Mouse (Mus musculus) stomach, embryonic 15.5 days (tissue): Measurements from ENCODE around the gene Grb14. TPM values are rescaled to one million over a fixed set of nuclear protein-coding genes. Genes with fewer than 3 reads are reported as not detected.

Experiments
- ATAC-seq: fragments of 200-750 bp; cut with Nextera tagmentation; 2 replicates; pipeline ENCODE4 v1.8.0; 2017; ENCODE audit warnings: low read depth, moderate number of reproducible peaks, moderate TSS enrichment; ENCODE audit not compliant: insufficient read depth, low FRiP score
- H3K27ac ChIP-seq: fragments of 300-500 bp; sonication (generic); 2 replicates; pipeline ENCODE4 v1.5.1; 2015; ENCODE audit warnings: mild to moderate bottlenecking, inconsistent platforms
- H3K27me3 ChIP-seq: fragments of 300-500 bp; sonication (generic); replicated peaks from 2 replicates; pipeline ENCODE4 v1.6.1; 2015; ENCODE audit warnings: inconsistent platforms
- H3K36me3 ChIP-seq: fragments of 300-500 bp; sonication (generic); 2 replicates; pipeline ENCODE4 v1.6.1; 2015; ENCODE audit warnings: inconsistent platforms
- H3K4me1 ChIP-seq: fragments of 300-500 bp; sonication (generic); 2 replicates; pipeline ENCODE4 v1.6.1; 2015; ENCODE audit warnings: inconsistent platforms
- H3K4me2 ChIP-seq: fragments of 300-500 bp; sonication (generic); 2 replicates; pipeline ENCODE4 v1.6.1; 2015; ENCODE audit warnings: mild to moderate bottlenecking, inconsistent platforms
- H3K4me3 ChIP-seq: fragments of 300-500 bp; sonication (generic); replicated peaks from 2 replicates; pipeline ENCODE4 v1.5.1; 2015; ENCODE audit warnings: inconsistent platforms
- H3K9ac ChIP-seq: fragments of 300-500 bp; sonication (generic); 2 replicates; pipeline ENCODE4 v1.6.1; 2015; ENCODE audit warnings: inconsistent platforms
- H3K9me3 ChIP-seq: fragments of 300-500 bp; sonication (generic); 2 replicates; pipeline ENCODE4 v1.6.1; 2016; ENCODE audit warnings: inconsistent platforms
- WGBS: fragments of 180-500 bp; shearing (Covaris S2); methylation state at CpG from one replicate; pipeline ENCODE4 v1.1.7; 2015; 5-methylcytosine and 5-hydroxymethylcytosine counted together
- polyA plus RNA-seq: library from polyadenylated mRNA; unstranded; fragments of >200 nt; fragmentation: Nextera tagmentation; extraction: Ambion mirVana; gene quantifications from 2 replicates; pipeline ENCODE4 v1.2.1, GENCODE M21; 2015

The Grb14 gene
- polyA plus RNA-seq, 1 experiment from 2014 or later, result 17.1 TPM

- Histone ChIP-seq H3K4me2 (no peak overlapping the region), H3K36me3 (no peaks in the 10 kb centered on the region), H3K4me3 (no peak overlapping the region), H3K9ac (no peak overlapping the region), H3K9me3 (no peaks in the 10 kb centered on the region), H3K27me3 (no peaks in the 10 kb centered on the region), H3K4me1 (no peaks in the 10 kb centered on the region), H3K27ac (no peak overlapping the region)
- no peak for ATAC-seq
- 82% methylated on average over 3 of the region's 3 CpGs for WGBS
Measured at GRCm38 (mm10) chr2:65014552-65014951, 10.2 kb downstream of the Grb14 start.

DNA sequence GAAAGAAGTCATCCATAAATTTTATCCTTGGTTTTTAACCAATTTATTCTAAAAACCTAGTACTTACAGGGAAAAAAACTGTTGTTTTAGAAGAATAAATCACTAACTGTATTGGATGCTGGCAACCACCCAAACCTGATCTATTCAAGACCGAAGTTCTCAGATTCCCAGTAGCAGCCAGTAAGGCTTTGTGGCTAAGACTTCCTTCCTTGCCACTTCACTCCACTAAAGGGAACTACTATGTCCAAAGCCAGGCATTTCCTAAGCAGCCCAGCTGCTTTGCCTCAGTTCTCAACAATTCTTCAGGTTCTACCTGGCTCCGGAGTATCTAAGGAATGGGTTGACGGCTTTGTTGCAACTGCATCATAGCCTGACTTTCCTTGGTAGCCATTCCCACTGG lies 14.7 kb downstream of the Grb14 start:
- no peaks in the 10 kb centered on the region for H3K4me1 ChIP-seq
- no peak for ATAC-seq
- no peaks in the 10 kb centered on the region for H3K27me3 ChIP-seq
- no peak overlapping the region for H3K4me2 ChIP-seq
- no peak overlapping the region for H3K4me3 ChIP-seq
- no peak overlapping the region for H3K27ac ChIP-seq
- no peaks in the 10 kb centered on the region for H3K9me3 ChIP-seq
- H3K36me3 ChIP-seq, result no peaks in the 10 kb centered on the region
- 73% methylated on average over 3 of the region's 3 CpGs for WGBS
- H3K9ac ChIP-seq, result no peak overlapping the region

- Histone ChIP-seq H3K4me1 (no peaks in the 10 kb centered on the region), H3K4me2 (no peak overlapping the region), H3K27ac (no peak overlapping the region), H3K4me3 (no peak overlapping the region), H3K9ac (no peak overlapping the region), H3K9me3 (no peaks in the 10 kb centered on the region), H3K27me3 (no peaks in the 10 kb centered on the region), H3K36me3 (no peaks in the 10 kb centered on the region)
- 67% methylated on average over 2 of the region's 2 CpGs for WGBS
- no peak for ATAC-seq
Measured at GRCm38 (mm10) chr2:65007396-65007795, 17.4 kb downstream of the Grb14 start.

DNA sequence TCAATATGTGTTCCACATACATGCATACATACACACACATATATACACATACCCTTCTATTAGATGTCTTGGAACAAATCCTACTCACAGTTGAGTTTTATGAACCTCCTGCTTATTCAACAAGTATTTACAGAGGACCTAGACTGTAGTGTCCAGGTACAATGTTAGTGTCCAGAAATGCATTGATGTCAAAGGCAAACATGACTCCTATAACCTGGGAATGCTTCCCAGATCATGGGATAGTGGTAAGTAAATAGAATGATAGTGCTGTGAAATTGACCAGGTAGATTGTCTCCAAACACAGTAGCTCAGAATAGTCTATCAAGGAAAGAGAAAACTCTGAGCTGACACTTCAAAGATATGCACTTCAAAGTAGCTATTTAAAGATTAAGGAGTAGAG lies 19.7 kb downstream of the Grb14 start:
- Histone ChIP-seq H3K27ac (no peak overlapping the region), H3K27me3 (no peaks in the 10 kb centered on the region), H3K4me3 (no peak overlapping the region), H3K36me3 (no peaks in the 10 kb centered on the region), H3K9me3 (no peaks in the 10 kb centered on the region), H3K4me1 (no peaks in the 10 kb centered on the region), H3K4me2 (no peak overlapping the region), H3K9ac (no peak overlapping the region)
- ATAC-seq, result no peak

GRCm38 (mm10) chr2:65003433-65003832 lies 21.4 kb downstream of the Grb14 start:
- no peaks in the 10 kb centered on the region for H3K9me3 ChIP-seq
- H3K9ac ChIP-seq, result no peak overlapping the region
- no peaks in the 10 kb centered on the region for H3K36me3 ChIP-seq
- no peak overlapping the region for H3K4me3 ChIP-seq
- H3K4me2 ChIP-seq, result no peak overlapping the region
- H3K4me1 ChIP-seq, result no peaks in the 10 kb centered on the region
- no peak overlapping the region for H3K27ac ChIP-seq
- 41% methylated on average over 2 of the region's 2 CpGs for WGBS
- H3K27me3 ChIP-seq, result no peaks in the 10 kb centered on the region
- ATAC-seq, result no peak

DNA sequence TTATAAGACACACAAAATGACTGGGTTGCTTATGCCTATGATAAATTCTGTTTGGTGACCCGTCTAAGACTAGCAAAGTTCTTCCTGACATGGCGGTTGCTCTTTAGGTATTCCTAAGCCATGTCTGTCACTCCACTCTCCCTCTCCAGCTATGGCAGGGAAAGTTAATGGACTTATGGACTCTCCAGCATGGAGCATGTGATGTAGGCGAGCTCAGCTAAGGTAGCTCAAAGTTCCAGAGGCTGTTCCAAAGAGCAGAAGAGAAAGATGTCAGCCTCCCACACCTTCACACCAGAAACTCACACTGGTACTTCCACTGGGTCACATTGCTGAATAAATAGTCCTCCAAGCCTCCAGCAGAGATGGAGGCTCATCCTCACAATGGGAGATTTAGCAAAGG lies 22.2 kb downstream of the Grb14 start:
- Histone ChIP-seq H3K9me3 (no peaks in the 10 kb centered on the region), H3K4me2 (no peak overlapping the region), H3K9ac (no peak overlapping the region), H3K36me3 (no peaks in the 10 kb centered on the region), H3K4me3 (no peak overlapping the region), H3K27ac (no peak overlapping the region), H3K27me3 (no peaks in the 10 kb centered on the region), H3K4me1 (no peaks in the 10 kb centered on the region)
- no peak for ATAC-seq
- 84% methylated on average over 3 of the region's 3 CpGs for WGBS

GRCm38 (mm10) chr2:64995048-64995447 lies 29.7 kb downstream of the Grb14 start:
- no peak overlapping the region for H3K9ac ChIP-seq
- ATAC-seq, result no peak
- H3K27ac ChIP-seq, result no peak overlapping the region
- H3K4me3 ChIP-seq, result no peak overlapping the region
- 79% methylated on average over 2 of the region's 2 CpGs for WGBS
- no peaks in the 10 kb centered on the region for H3K36me3 ChIP-seq
- no peak overlapping the region for H3K4me2 ChIP-seq
- no peaks in the 10 kb centered on the region for H3K9me3 ChIP-seq
- no peaks in the 10 kb centered on the region for H3K27me3 ChIP-seq
- no peaks in the 10 kb centered on the region for H3K4me1 ChIP-seq

DNA sequence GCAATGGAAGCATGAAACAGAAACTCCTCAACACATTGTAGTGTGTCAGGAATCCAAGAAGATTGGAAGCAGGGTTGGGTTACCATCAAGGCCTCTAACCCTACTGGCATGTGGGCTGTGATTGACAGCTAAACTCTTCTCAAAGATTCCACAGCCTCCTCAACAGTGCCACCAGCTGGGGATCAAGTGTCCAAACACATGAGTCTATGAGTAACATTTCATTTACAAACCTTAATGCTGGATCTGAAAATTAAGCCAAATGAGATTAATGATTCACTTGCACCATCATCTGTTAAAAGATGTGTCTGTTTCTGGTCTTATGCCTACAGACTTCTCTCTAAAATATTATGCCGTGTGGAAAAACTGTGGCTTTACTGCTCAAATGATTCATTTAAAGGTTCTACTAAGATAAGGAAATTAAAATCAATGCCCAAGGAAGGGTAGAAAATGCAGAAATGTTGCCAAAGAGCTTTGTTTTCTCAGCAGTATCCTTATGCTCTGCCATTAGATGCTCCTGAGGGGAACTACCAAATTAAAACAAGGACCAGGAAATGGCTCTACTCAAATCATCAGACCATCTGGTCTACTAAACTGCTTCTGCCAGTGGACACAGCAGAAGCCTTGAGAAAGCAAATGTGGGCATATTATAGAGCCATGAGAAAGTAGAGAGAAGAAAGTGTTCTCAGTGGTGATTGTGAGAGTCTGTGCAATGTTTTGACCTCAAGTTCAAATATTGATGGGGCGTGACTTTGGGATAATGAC lies 35.2 kb downstream of the Grb14 start:
- H3K4me1 ChIP-seq, result no peaks in the 10 kb centered on the region
- H3K27ac ChIP-seq, result no peak overlapping the region
- ATAC-seq, result no peak
- no peak overlapping the region for H3K4me2 ChIP-seq
- H3K9ac ChIP-seq, result no peak overlapping the region
- no peak overlapping the region for H3K4me3 ChIP-seq
- 93% methylated on average over 2 of the region's 2 CpGs for WGBS
- H3K27me3 ChIP-seq, result no peaks in the 10 kb centered on the region
- H3K9me3 ChIP-seq, result no peaks in the 10 kb centered on the region
- H3K36me3 ChIP-seq, result no peaks in the 10 kb centered on the region

DNA sequence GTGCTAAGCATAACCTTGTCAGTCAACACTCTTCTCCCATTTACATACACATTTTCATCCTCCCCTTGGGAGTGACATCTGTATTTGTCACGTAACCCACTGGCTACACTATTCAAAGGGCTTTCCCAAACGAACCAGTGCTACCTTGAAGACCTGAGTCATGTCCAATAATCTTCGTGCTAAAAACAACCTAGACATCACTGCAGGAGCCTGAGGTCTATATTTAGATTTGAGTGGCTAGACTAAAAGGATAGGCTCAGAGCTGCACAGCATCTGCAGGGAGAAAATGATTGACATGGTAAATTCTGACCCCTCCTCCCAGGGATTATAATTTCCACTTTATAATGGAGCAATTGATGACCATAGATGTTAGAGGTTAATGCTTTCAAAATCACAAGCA lies 37.0 kb downstream of the Grb14 start:
- no peak for ATAC-seq
- WGBS, result 79% methylated on average over 3 of the region's 3 CpGs
- H3K36me3 ChIP-seq, result no peaks in the 10 kb centered on the region

GRCm38 (mm10) chr2:64975546-64975945 lies 49.2 kb downstream of the Grb14 start:
- no peak for ATAC-seq
- Histone ChIP-seq H3K27me3 (no peaks in the 10 kb centered on the region), H3K4me3 (no peak overlapping the region), H3K4me1 (0 out of 2 replicates have a peak, but pooled peaks cover 2% of the 10 kb centered on the region), H3K9me3 (no peaks in the 10 kb centered on the region), H3K36me3 (no peaks in the 10 kb centered on the region), H3K27ac (no peak overlapping the region), H3K4me2 (no peak overlapping the region), H3K9ac (no peak overlapping the region)
- WGBS, result 56% methylated on average over 5 of the region's 5 CpGs

More for the DNA sequence above, 37.0 kb downstream of the Grb14 start:
- Histone ChIP-seq H3K27ac (no peak overlapping the region), H3K9ac (no peak overlapping the region), H3K4me2 (no peak overlapping the region), H3K4me1 (no peaks in the 10 kb centered on the region), H3K9me3 (no peaks in the 10 kb centered on the region), H3K27me3 (no peaks in the 10 kb centered on the region), H3K4me3 (no peak overlapping the region)

DNA sequence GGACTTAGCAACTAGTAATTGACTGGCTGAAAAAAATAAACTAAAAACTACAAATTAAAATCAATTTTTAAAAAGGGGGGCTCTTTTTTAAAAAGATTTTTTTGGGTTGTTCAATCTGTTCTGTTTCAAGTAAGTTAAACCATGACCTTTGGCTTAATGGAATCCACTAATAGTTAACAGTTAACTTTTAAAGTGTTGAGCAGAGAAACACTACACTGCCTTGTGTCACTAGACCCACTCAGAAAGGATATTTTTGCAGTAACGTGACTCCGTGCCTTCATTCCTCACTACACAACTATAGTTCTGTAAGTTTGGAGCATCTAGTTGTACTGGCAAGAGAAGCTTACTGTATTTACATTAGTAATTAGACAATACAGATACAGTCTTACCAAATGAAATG lies 50.2 kb downstream of the Grb14 start:
- no peaks in the 10 kb centered on the region for H3K27me3 ChIP-seq
- ATAC-seq, result no peak
- H3K9ac ChIP-seq, result no peak overlapping the region
- H3K4me2 ChIP-seq, result no peak overlapping the region
- H3K4me1 ChIP-seq, result 0 out of 2 replicates have a peak, but pooled peaks cover 2% of the 10 kb centered on the region
- H3K36me3 ChIP-seq, result no peaks in the 10 kb centered on the region
- no peak overlapping the region for H3K27ac ChIP-seq
- WGBS, result 55% methylated on average over 2 of the region's 2 CpGs
- H3K9me3 ChIP-seq, result no peaks in the 10 kb centered on the region
- no peak overlapping the region for H3K4me3 ChIP-seq

GRCm38 (mm10) chr2:64973819-64974441 lies 50.9 kb downstream of the Grb14 start:
- H3K9me3 ChIP-seq, result no peaks in the 10 kb centered on the region
- 82% methylated on average over 10 of the region's 10 CpGs for WGBS
- no peaks in the 10 kb centered on the region for H3K36me3 ChIP-seq
- 0 out of 2 replicates have a peak, but pooled peaks cover 2% of the 10 kb centered on the region for H3K4me1 ChIP-seq
- H3K4me2 ChIP-seq, result no peak overlapping the region
- H3K27ac ChIP-seq, result no peak overlapping the region
- H3K27me3 ChIP-seq, result no peaks in the 10 kb centered on the region
- no peak overlapping the region for H3K4me3 ChIP-seq
- H3K9ac ChIP-seq, result no peak overlapping the region
- no peak for ATAC-seq
